In the genomic region with DNA sequence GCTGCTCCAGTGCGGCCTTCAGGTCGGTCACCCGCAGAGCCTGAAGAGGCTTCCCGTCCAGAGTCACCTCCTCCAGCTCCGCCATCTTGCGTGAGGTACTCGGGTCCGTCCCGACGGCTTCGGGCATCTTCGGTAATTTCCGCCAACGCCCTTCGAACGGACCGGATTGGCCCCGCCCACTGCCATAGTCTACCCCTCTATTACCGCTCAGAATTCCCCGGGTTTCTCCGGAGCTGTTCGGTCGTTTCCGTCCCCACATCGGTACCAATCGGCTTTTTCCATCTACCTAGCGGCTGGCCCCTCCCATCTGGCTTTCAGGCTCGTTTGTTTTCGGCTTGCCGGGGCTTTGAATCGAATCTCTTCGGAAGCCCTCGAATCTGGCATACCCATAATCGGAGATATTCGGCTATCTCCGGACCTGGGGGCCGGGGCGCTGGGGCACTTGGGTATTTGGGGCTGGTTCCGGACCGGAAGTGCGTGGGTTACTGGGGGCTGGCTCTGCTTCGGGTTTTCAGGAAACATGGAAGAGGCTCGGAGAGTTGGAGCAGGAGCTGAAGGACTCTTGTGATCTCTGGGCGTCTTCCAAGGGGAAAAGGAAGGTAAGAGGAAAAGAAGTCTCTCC, we compare ENCODE assay signal across 8 mouse cellular contexts. TPM values are rescaled to one million over a fixed set of nuclear protein-coding genes. Genes with fewer than 3 reads are reported as not detected.
DNase-seq lines count a peak whose midpoint lies in the region; ATAC-seq and TF ChIP-seq lines count a peak whose summit lies in the region.

A gene (minus strand): TSS at position 410 of the 622 bp plus-strand sequence.

- peak within 1 kb of the TSS; percentile 67 for H3K4me2 ChIP-seq in embryonic facial prominence, embryonic 14.5 days (ENCODE audit: low read depth, low read length)
- peak within 1 kb of the TSS; percentile 74 for H3K4me2 ChIP-seq in limb, embryonic 13.5 days (replicated peaks)
- peak within 1 kb of the TSS; percentile 81 for H3K4me2 ChIP-seq in midbrain, embryonic 16.5 days (ENCODE audit: low read length)

- H3K79me2 ChIP-seq in heart, adult 2 months (replicated peaks; ENCODE audit: control insufficient read depth, insufficient read depth, low read length): peaks cover 7% of the 10 kb centered on the region

- peak; percentile 97 for ATAC-seq in embryonic facial prominence, embryonic 14.5 days (ENCODE audit: low read depth)
- peak; percentile 97 for ATAC-seq in limb, embryonic 13.5 days (ENCODE audit: low FRiP score, low read depth)
- ATAC-seq in midbrain, embryonic 16.5 days: peak; percentile 98

- peak within 1 kb of the TSS; percentile 97 for H3K9ac ChIP-seq in embryonic facial prominence, embryonic 14.5 days (ENCODE audit: low read depth, low read length)
- H3K9ac ChIP-seq in heart, adult 2 months (ENCODE audit: low read depth, low read length): peak within 1 kb of the TSS; percentile 80
- H3K9ac ChIP-seq in limb, embryonic 13.5 days: peak within 1 kb of the TSS; percentile 94
- peak within 1 kb of the TSS; percentile 94 for H3K9ac ChIP-seq in midbrain, embryonic 16.5 days (ENCODE audit: low read depth, low read length)

- peaks cover 19% of the 10 kb centered on the region for H3K4me1 ChIP-seq in embryonic facial prominence, embryonic 14.5 days (ENCODE audit: control insufficient read depth, insufficient read depth, low read length)
- H3K4me1 ChIP-seq in heart, adult 2 months (ENCODE audit: control insufficient read depth, insufficient read depth, low read length): peaks cover 2% of the 10 kb centered on the region; the same call in 1 of the 2 replicates
- H3K4me1 ChIP-seq in limb, embryonic 13.5 days: peaks cover 26% of the 10 kb centered on the region
- H3K4me1 ChIP-seq in midbrain, embryonic 16.5 days (ENCODE audit: control insufficient read depth, insufficient read depth, low read length): peaks cover 21% of the 10 kb centered on the region

- peak; percentile 96 for TF ChIP-seq POLR2A in heart, adult 2 months (IDR thresholded peaks at IDR 0.05; ENCODE audit: insufficient read depth, low read depth, low read length)

- H3K4me3 ChIP-seq in embryonic facial prominence, embryonic 14.5 days (ENCODE audit: low read depth, low read length): peak within 1 kb of the TSS; percentile 90
- peak within 1 kb of the TSS; percentile 86 for H3K4me3 ChIP-seq in heart, adult 2 months
- H3K4me3 ChIP-seq in limb, embryonic 13.5 days: peak within 1 kb of the TSS; percentile 75
- peak within 1 kb of the TSS; percentile 85 for H3K4me3 ChIP-seq in midbrain, embryonic 16.5 days (ENCODE audit: low read depth, low read length)

- TF ChIP-seq CTCF in heart, adult 2 months (IDR thresholded peaks at IDR 0.05): no peak

- intact Hi-C loops in heart, adult 2 months (cut with DNase I): loop anchor here (5.0 to 10.0 kb wide), 4 partner anchors 34 to 432 kb away; a partner anchor contains a TSS

- H3K36me3 ChIP-seq in embryonic facial prominence, embryonic 14.5 days (ENCODE audit: control insufficient read depth, insufficient read depth, low read length): peaks cover 30% of the 10 kb centered on the region
- peaks cover 26% of the 10 kb centered on the region for H3K36me3 ChIP-seq in heart, adult 2 months (ENCODE audit: control insufficient read depth, insufficient read depth, low read length)
- peaks cover 44% of the 10 kb centered on the region for H3K36me3 ChIP-seq in limb, embryonic 13.5 days
- H3K36me3 ChIP-seq in midbrain, embryonic 16.5 days (ENCODE audit: control insufficient read depth, insufficient read depth, low read length): peaks cover 6% of the 10 kb centered on the region; the same call in 1 of the 2 replicates

- no peaks in the 10 kb centered on the region for H3K27me3 ChIP-seq in embryonic facial prominence, embryonic 14.5 days (replicated peaks; ENCODE audit: control insufficient read depth, insufficient read depth, low read length)
- H3K27me3 ChIP-seq in heart, adult 2 months (ENCODE audit: control insufficient read depth, insufficient read depth, low read length): no peaks in the 10 kb centered on the region
- H3K27me3 ChIP-seq in limb, embryonic 13.5 days: no peaks in the 10 kb centered on the region
- H3K27me3 ChIP-seq in midbrain, embryonic 16.5 days (ENCODE audit: control insufficient read depth, insufficient read depth, low read depth, low read length): no peaks in the 10 kb centered on the region

- H3K27ac ChIP-seq in embryonic facial prominence, embryonic 14.5 days (replicated peaks; ENCODE audit: low read depth, low read length): peak within 1 kb of the TSS; percentile 96
- H3K27ac ChIP-seq in heart, adult 2 months: peak within 1 kb of the TSS; percentile 99
- peak within 1 kb of the TSS; percentile 96 for H3K27ac ChIP-seq in limb, embryonic 13.5 days
- peak within 1 kb of the TSS; percentile 98 for H3K27ac ChIP-seq in midbrain, embryonic 16.5 days (ENCODE audit: low read length)

- WGBS in embryonic facial prominence, embryonic 14.5 days: 0% methylated on average over 44 of the region's 44 CpGs
- under 1% methylated on average over 44 of the region's 44 CpGs for WGBS in heart, adult 2 months
- under 1% methylated on average over 44 of the region's 44 CpGs for WGBS in limb, embryonic 13.5 days
- WGBS in midbrain, embryonic 16.5 days: under 1% methylated on average over 44 of the region's 44 CpGs

- 0 out of 2 replicates have a peak, but pooled peaks have one; percentile 27 for TF ChIP-seq EP300 in heart, adult 2 months (IDR thresholded peaks at IDR 0.05; ENCODE audit: insufficient read depth, low read depth, low read length)

- DNase-seq in 3T3-L1 (ENCODE audit: low read depth, low spot score): peak; percentile 94
- DNase-seq in adrenal gland, postnatal 4 days (ENCODE audit: low spot score in 2 of 2): peak; percentile 100
- DNase-seq in embryonic facial prominence, embryonic 14.5 days (ENCODE audit: low spot score): peak; percentile 100
- peak; percentile 100 for DNase-seq in heart, adult 2 months
- DNase-seq in kidney, adult 8-10 months: peak; percentile 100
- DNase-seq in spleen, postnatal 10 days (ENCODE audit: low spot score in 2 of 2): peak; percentile 100

- no peaks in the 10 kb centered on the region for H3K9me3 ChIP-seq in embryonic facial prominence, embryonic 14.5 days (ENCODE audit: control insufficient read depth, low read length)
- H3K9me3 ChIP-seq in limb, embryonic 13.5 days: no peaks in the 10 kb centered on the region
- no peaks in the 10 kb centered on the region for H3K9me3 ChIP-seq in midbrain, embryonic 16.5 days (replicated peaks; ENCODE audit: control insufficient read depth, low read length, poor library complexity, severe bottlenecking)

RNA-seq across cellular contexts. Expression of the gene that starts here (rescaled TPM):
- 100 to 1,000 TPM; 252 to 273 TPM for total RNA-seq in adrenal gland, postnatal 4 days (2021)
- 99.4 and 101 TPM in 2 replicates for polyA plus RNA-seq in embryonic facial prominence, embryonic 14.5 days (2014; fragmentation: Nextera tagmentation; extraction: Ambion mirVana)
- 10 to 100 TPM; 72.3 to 84.9 TPM for total RNA-seq in heart, adult 2 months (2021)
- 59.9 and 78.7 TPM in 2 replicates for polyA plus RNA-seq in heart, adult 2 months (2012; rRNA removed)
- polyA plus RNA-seq in limb, embryonic 13.5 days (2015; fragmentation: Nextera tagmentation; extraction: Ambion mirVana): 166 and 167 TPM in 2 replicates
- polyA plus RNA-seq in midbrain, embryonic 16.5 days (2015; fragmentation: Nextera tagmentation; extraction: Ambion mirVana): 108 and 123 TPM in 2 replicates

Comparison
In these comparisons a context has a peak if more than half of its experiments do, and no peak if none do; other contexts are left out.
1. Peak in every context shown above with its lines: DNase-seq, ATAC-seq, H3K4me3 ChIP-seq and H3K27ac ChIP-seq.